Mouse (Mus musculus): Measurements from ENCODE around the gene Fndc10.
A peak's percentile ranks its signal among the peaks of the same experiment; 100 is the strongest.

Fndc10 gene

GRCm38 (mm10) chr4:155690571-155691375, 3.4 kb upstream of the Fndc10 start:
- DNase-seq = peak; percentile 99

- DNase-seq = no peak
Observed at GRCm38 (mm10) chr4:155692421-155692820, 1.7 kb upstream of the Fndc10 start.

GRCm38 (mm10) chr4:155694482-155695401, 600 bp downstream of the Fndc10 start:
- peak; percentile 75 to 78 for DNase-seq

- DNase-seq = peak in 1 of 2 experiments; percentile 32
Observed at GRCm38 (mm10) chr4:155695531-155696062, 1.5 kb downstream of the Fndc10 start.

- DNase-seq = peak; percentile 54 to 58
Observed at GRCm38 (mm10) chr4:155696261-155697255, 2.4 kb downstream of the Fndc10 start.

GRCm38 (mm10) chr4:155700425-155700824, 6.3 kb downstream of the Fndc10 start:
- peak; percentile 24 to 32 for DNase-seq

GRCm38 (mm10) chr4:155703425-155703929, 9.3 kb downstream of the Fndc10 start:
- DNase-seq = no peak

- DNase-seq = peak; percentile 95 to 97
Observed at GRCm38 (mm10) chr4:155704721-155705591, 10.8 kb downstream of the Fndc10 start, which contains the start of gene Ssu72. Gene Ssu72, plus strand, starts transcription at chr4:155704800.

- no peak for DNase-seq
Observed at GRCm38 (mm10) chr4:155705592-155705929, 11.4 kb downstream of the Fndc10 start.

- no peak for DNase-seq
Observed at GRCm38 (mm10) chr4:155708582-155708981, 14.4 kb downstream of the Fndc10 start.

GRCm38 (mm10) chr4:155708988-155709387, 14.8 kb downstream of the Fndc10 start:
- DNase-seq = no peak

GRCm38 (mm10) chr4:155710521-155711252, 16.5 kb downstream of the Fndc10 start:
- DNase-seq = peak; percentile 60 to 71

- DNase-seq = peak; percentile 59 to 69
Observed at GRCm38 (mm10) chr4:155721668-155722083, 27.5 kb downstream of the Fndc10 start.

GRCm38 (mm10) chr4:155727993-155728392, 33.9 kb downstream of the Fndc10 start:
- no peak for DNase-seq

GRCm38 (mm10) chr4:155733267-155733666, 39.1 kb downstream of the Fndc10 start:
- DNase-seq = peak in 1 of 2 experiments; percentile 35

GRCm38 (mm10) chr4:155734350-155734941, 40.3 kb downstream of the Fndc10 start, which contains the start of gene Tmem240:
Gene Tmem240, plus strand, starts transcription at chr4:155734800.
- peak; percentile 99 for DNase-seq

GRCm38 (mm10) chr4:155734951-155735702, 41.0 kb downstream of the Fndc10 start:
- DNase-seq = peak; percentile 94 to 96

- no peak for DNase-seq
Observed at GRCm38 (mm10) chr4:155735788-155736187, 41.6 kb downstream of the Fndc10 start.

GRCm38 (mm10) chr4:155736421-155736820, 42.3 kb downstream of the Fndc10 start:
- peak; percentile 32 to 45 for DNase-seq
